Mouse (Mus musculus) testis, adult 2 months (tissue): Measurements from ENCODE around the gene Ap1g1.

Experiments used
- CTCF ChIP-seq: fragments of 200-500 bp; IDR thresholded peaks from 2 replicates; pipeline ENCODE4 v1.5.1; 2012; ENCODE audit warnings: low read depth, mild to moderate bottlenecking, inconsistent platforms, low read length, moderate library complexity; ENCODE audit not compliant: control insufficient read depth, insufficient read depth, insufficient replicate concordance
- POLR2A ChIP-seq: fragments of 200-500 bp; IDR thresholded peaks from 2 replicates; pipeline ENCODE4 v1.6.1; 2012; ENCODE audit warnings: low read depth, mild to moderate bottlenecking, inconsistent platforms, low read length, moderate library complexity; ENCODE audit not compliant: control insufficient read depth

DNA sequence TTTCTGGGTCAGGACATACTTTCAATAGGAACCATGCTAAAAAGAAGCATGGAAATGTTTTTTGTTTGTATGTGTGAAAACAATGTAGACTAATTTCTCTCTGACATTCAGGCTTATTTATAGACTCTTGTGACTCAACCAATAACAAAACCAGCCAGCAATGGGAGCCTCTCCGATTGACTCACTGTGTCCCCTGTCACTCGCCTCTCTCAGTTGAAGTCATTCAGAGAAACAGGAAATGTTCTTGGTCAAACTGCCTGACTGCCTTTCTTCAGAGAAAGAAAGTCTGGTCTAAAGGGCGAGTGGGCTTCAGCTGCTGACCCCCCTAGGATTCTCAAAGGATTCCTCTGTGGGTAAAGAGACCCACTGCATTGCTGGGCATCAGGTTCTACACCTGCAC lies 5.2 kb upstream of the Ap1g1 start:
- TF ChIP-seq POLR2A (no peak), CTCF (no peak)
